Mouse (Mus musculus) small intestine, adult 2 months (tissue): ENCODE data around the gene Ifitm5.

Experiments used
- CTCF ChIP-seq: fragments of 200-500 bp; IDR thresholded peaks from 2 replicates; pipeline ENCODE4 v1.5.1; 2012; ENCODE audit warnings: low read depth, mild to moderate bottlenecking, control low read depth, inconsistent platforms, low read length, moderate library complexity, mixed read lengths; ENCODE audit not compliant: insufficient replicate concordance, insufficient read length; ENCODE audit errors: extremely low read depth
- POLR2A ChIP-seq: fragments of 200-500 bp; IDR thresholded peaks from 2 replicates; pipeline ENCODE4 v1.6.1; 2012; ENCODE audit warnings: low read depth, mild to moderate bottlenecking, control low read depth, inconsistent platforms, low read length, moderate library complexity

DNA sequence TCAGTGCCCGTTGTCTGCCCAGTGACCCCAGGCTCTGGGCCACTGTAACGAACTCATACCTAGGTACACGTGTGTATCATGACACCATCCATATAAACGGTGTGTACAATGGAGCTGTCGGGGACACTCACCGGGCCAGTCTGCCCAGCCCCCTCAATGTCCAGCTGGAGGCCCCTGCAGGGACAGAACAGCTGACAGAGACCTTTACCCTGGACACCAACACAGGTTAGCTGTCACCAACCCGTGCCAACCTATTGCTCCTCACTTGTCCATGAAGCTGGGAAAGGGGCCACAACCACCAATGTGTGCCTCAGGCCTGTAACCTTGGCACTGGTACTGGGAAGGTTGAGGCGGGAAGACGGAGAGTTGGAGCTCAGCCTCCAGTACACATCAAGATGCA lies 7.8 kb downstream of the Ifitm5 start:
- TF ChIP-seq POLR2A (no peak), CTCF (no peak)
